Mouse (Mus musculus) forebrain, embryonic 16.5 days (tissue): ENCODE measurements around the gene Sox3. TPM values are rescaled to one million over a fixed set of nuclear protein-coding genes. Genes with fewer than 3 reads are reported as not detected.

Experiments
- ATAC-seq: fragments of 200-750 bp; cut with Nextera tagmentation; 2 replicates; pipeline ENCODE4 v1.8.0; 2017; ENCODE audit warnings: mild to moderate bottlenecking, moderate library complexity
- H3K27ac ChIP-seq: fragments of 300-500 bp; sonication (generic); 2 replicates; pipeline ENCODE4 v1.5.1; 2014; ENCODE audit warnings: low read length, control low read depth
- H3K27me3 ChIP-seq: fragments of 300-500 bp; sonication (generic); replicated peaks from 2 replicates; pipeline ENCODE4 v1.6.1; 2014; ENCODE audit warnings: low read length; ENCODE audit not compliant: control insufficient read depth, insufficient read depth
- H3K36me3 ChIP-seq: fragments of 300-500 bp; sonication (generic); 2 replicates; pipeline ENCODE4 v1.6.1; 2014; ENCODE audit not compliant: control insufficient read depth, insufficient read depth
- H3K4me1 ChIP-seq: fragments of 300-500 bp; sonication (generic); replicated peaks from 2 replicates; pipeline ENCODE4 v1.6.1; 2014; ENCODE audit warnings: low read length; ENCODE audit not compliant: control insufficient read depth, insufficient read depth
- H3K4me2 ChIP-seq: fragments of 300-500 bp; sonication (generic); 2 replicates; pipeline ENCODE4 v1.6.1; 2014; ENCODE audit warnings: mild to moderate bottlenecking, low read length, control low read depth
- H3K4me3 ChIP-seq: fragments of 300-500 bp; sonication (generic); replicated peaks from 2 replicates; pipeline ENCODE4 v1.5.1; 2014; ENCODE audit warnings: mild to moderate bottlenecking, low read length, control low read depth
- H3K9ac ChIP-seq: fragments of 300-500 bp; sonication (generic); replicated peaks from 2 replicates; pipeline ENCODE4 v1.6.1; 2014; ENCODE audit warnings: low read depth, low read length, control low read depth
- H3K9me3 ChIP-seq: fragments of 300-500 bp; sonication (generic); 2 replicates; pipeline ENCODE4 v1.6.1; 2016; ENCODE audit warnings: low read length; ENCODE audit not compliant: control insufficient read depth
- WGBS: fragments of 180-500 bp; shearing (Covaris S2); extraction: QIAGEN DNeasy Blood & Tissue Kit; methylation state at CpG from one replicate; pipeline ENCODE4 v1.1.7; 2014; 5-methylcytosine and 5-hydroxymethylcytosine counted together
- polyA plus RNA-seq: library from polyadenylated mRNA; unstranded; fragments of >200 nt; fragmentation: Nextera tagmentation; extraction: Ambion mirVana; gene quantifications from 2 replicates; pipeline ENCODE4 v1.2.1, GENCODE M21; 2015

Sox3 gene
- 1.9 and 2.4 TPM in 2 replicates for polyA plus RNA-seq

DNA sequence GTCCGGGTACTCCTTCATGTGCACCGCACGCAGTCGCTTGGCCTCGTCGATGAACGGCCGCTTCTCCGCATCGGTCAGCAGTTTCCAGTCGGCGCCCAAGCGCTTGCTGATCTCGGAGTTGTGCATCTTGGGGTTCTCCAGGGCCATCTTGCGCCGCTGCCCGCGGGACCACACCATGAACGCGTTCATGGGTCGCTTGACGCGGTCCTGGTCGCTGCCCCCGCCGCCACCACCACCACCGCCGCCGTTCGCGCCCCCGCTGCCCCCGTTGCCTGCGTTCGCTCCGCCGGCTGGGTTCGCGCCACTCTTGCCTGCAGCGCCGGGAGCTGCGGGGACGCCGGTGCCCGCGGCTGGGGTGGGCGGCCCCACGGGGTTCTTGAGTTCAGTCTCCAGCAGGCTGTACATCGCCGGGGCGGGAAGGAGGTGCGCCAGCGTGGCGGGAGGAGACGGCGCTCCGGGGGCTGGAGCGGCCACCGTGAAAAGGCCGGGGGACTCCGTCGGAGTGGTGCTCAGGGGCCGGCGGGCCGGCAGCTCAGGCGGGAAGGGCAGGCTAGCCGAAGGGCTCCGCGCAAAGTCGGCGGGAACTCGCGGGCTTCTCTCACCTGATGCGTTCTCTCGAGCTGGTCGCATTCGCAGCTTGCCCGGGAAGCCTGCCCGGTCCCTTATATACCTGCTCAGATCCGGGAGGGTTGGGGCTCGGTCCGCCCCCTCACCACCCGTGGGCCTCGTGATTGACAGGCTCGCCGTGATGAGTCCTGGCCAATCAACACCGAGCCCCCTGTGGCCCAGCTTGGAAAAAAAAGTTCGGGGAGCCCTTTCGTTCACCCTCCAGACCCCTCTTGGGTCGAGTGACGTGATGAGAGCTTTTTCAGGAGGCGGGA lies at the start of gene Sox3:
Gene Sox3, minus strand, starts transcription at position 630 of the 881 bp plus-strand sequence.
- Histone ChIP-seq H3K27me3 (no peaks in the 10 kb centered on the region; the same call in 1 of the 2 replicates), H3K9me3 (no peaks in the 10 kb centered on the region), H3K4me2 (peak within 1 kb of the TSS; percentile 69), H3K4me3 (peak within 1 kb of the TSS; percentile 59), H3K9ac (peak within 1 kb of the TSS; percentile 61), H3K4me1 (peaks cover 21% of the 10 kb centered on the region), H3K36me3 (no peaks in the 10 kb centered on the region), H3K27ac (peak within 1 kb of the TSS; percentile 58)
- 20% methylated on average over 76 of the region's 92 CpGs for WGBS
- ATAC-seq, result peak; percentile 67

- WGBS, result 47% methylated on average over 3 of the region's 3 CpGs
- no peaks in the 10 kb centered on the region for H3K27me3 ChIP-seq
- H3K4me1 ChIP-seq, result no peaks in the 10 kb centered on the region
- H3K36me3 ChIP-seq, result no peaks in the 10 kb centered on the region
- no peak for ATAC-seq
- no peak overlapping the region for H3K4me3 ChIP-seq
- H3K9me3 ChIP-seq, result no peaks in the 10 kb centered on the region
- no peak overlapping the region for H3K9ac ChIP-seq
- H3K4me2 ChIP-seq, result no peak overlapping the region
- no peak overlapping the region for H3K27ac ChIP-seq
Observed at GRCm38 (mm10) chrX:60940225-60940624, 47.0 kb upstream of the Sox3 start.

DNA sequence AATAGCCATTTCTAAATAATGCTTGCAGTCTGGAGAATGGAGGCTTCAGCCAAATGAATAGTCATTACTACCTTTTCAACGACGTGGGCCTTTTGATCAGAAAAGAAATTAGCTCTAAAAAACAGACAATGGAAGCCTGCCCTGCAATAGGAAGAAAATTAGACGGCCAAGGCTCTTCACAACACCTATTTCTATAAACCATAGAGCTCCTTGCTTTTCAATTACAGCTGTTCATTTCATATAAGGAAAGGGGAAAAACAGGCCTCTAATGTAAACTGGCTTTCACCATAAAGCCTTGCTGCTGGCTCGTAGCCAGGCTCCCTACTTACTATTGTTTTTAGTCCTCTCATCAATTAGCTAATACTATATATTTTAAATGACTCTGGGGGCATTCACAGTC lies 6.3 kb upstream of the Sox3 start:
- no peaks in the 10 kb centered on the region for H3K36me3 ChIP-seq
- no peak overlapping the region for H3K9ac ChIP-seq
- no peak overlapping the region for H3K4me3 ChIP-seq
- no peaks in the 10 kb centered on the region for H3K9me3 ChIP-seq
- H3K4me1 ChIP-seq, result peaks cover 8% of the 10 kb centered on the region; the same call in 1 of the 2 replicates
- no peak overlapping the region for H3K27ac ChIP-seq
- H3K4me2 ChIP-seq, result no peak overlapping the region
- ATAC-seq, result no peak
- WGBS, result 25% methylated on average over 4 of the region's 4 CpGs
- no peaks in the 10 kb centered on the region; the same call in 1 of the 2 replicates for H3K27me3 ChIP-seq

DNA sequence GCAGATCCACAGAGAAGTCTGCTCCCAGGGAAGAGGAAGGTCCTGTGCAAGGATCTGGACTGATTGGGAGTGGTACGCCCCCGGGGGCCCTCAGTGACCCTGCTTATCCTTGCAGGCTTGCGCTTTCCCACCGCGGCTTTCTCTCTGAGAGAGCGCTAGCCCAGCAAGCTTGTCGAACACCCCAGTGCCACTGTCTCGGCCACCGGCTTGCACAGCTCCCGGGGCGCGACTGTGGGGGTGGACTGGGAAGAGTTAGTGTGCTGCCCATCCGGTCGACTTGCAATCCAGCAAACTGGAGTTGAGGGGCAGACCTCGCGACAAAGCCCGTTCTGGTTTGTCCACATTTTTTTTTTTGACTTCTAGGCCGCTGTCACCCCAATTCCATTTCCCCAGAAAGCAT lies 5.4 kb upstream of the Sox3 start:
- no peak overlapping the region for H3K27ac ChIP-seq
- peak overlapping the region; percentile 32 for H3K4me2 ChIP-seq
- no peaks in the 10 kb centered on the region for H3K9me3 ChIP-seq
- H3K4me3 ChIP-seq, result peak overlapping the region; percentile 9; the same call in 1 of the 2 replicates
- 23% methylated on average over 18 of the region's 18 CpGs for WGBS
- 0 out of 2 replicates have a peak overlapping the region, but pooled peaks have one; percentile 22 for H3K9ac ChIP-seq
- no peaks in the 10 kb centered on the region; the same call in 1 of the 2 replicates for H3K27me3 ChIP-seq
- no peak for ATAC-seq
- H3K36me3 ChIP-seq, result no peaks in the 10 kb centered on the region
- H3K4me1 ChIP-seq, result peaks cover 15% of the 10 kb centered on the region

DNA sequence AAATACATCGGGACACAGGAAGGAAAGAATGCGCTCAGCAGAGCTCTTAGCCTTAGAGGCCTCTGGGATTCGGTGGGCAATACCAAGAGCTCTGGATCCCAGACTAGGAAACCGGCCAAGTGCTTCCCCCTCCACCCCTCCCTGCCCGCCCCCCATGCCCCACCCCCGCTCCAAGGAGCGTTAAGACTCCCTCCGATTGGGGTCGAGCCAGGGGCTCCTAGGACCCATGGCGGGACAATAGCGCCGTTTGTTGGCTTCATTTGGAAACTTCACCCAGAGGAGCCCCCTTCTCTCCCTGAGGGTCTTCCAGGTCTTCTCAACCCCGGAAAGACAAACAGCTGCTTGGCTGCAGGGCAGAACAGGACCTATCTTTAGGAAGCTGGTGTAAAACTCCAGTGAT lies 3.1 kb upstream of the Sox3 start:
- WGBS, result 21% methylated on average over 12 of the region's 13 CpGs
- Histone ChIP-seq H3K36me3 (no peaks in the 10 kb centered on the region), H3K4me3 (no peak overlapping the region), H3K9ac (no peak overlapping the region), H3K27ac (no peak overlapping the region), H3K9me3 (no peaks in the 10 kb centered on the region), H3K4me2 (no peak overlapping the region; the same call in 1 of the 2 replicates), H3K4me1 (peaks cover 24% of the 10 kb centered on the region), H3K27me3 (no peaks in the 10 kb centered on the region; the same call in 1 of the 2 replicates)
- 0 out of 2 replicates have a peak, but pooled peaks have one; percentile 11 for ATAC-seq

- H3K4me1 ChIP-seq, result peaks cover 25% of the 10 kb centered on the region
- no peaks in the 10 kb centered on the region; the same call in 1 of the 2 replicates for H3K27me3 ChIP-seq
- H3K9ac ChIP-seq, result no peak overlapping the region
- peak overlapping the region; percentile 34 for H3K4me2 ChIP-seq
- no peak overlapping the region for H3K27ac ChIP-seq
- ATAC-seq, result no peak
- H3K36me3 ChIP-seq, result no peaks in the 10 kb centered on the region
- no peaks in the 10 kb centered on the region for H3K9me3 ChIP-seq
- 17% methylated on average over 11 of the region's 11 CpGs for WGBS
- peak overlapping the region; percentile 59; the same call in 1 of the 2 replicates for H3K4me3 ChIP-seq
Observed at GRCm38 (mm10) chrX:60895416-60895815, 2.2 kb upstream of the Sox3 start.

DNA sequence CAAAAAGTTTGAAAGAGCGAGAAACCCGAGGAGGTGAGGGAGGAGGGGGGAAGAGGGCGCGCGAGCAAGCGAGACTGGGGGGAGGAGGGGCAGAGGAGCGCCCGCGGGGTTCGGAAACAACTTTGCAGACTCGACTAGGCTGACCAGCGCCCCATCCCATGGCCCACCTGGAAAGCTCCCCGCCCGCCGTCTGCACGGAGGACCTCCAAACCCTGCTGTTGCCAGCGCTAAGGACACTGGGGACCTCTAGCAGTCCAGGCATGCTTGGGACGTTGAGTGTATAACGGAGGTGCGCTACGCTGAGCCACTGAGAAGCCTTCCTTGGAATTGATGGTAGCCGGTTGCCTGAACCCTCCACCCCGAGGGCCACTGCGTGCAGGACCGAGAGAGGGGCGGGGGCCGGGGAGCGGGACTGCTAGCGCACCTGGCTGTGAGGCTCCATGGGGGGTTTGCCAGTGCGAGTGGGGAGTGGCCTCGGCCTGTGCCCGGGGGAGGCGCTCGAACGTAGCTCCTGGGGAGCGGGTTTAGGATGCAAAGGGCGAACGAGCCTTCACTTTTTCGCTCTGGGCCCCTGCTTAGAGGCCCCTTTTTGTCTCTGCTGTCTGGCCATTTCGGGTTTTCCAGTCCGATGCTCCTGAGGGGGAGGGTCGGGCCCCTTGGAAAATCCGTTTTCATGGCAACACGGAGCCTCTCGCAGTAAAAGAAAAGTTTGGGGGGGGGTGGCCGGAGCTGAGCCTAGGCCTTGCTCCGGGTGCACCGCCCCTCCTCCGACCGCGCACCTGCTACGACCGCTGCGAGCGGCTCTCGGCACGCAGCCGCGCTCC lies 702 bp upstream of the Sox3 start:
- peak; percentile 32; the same call in 1 of the 2 replicates for ATAC-seq
- H3K4me3 ChIP-seq, result peak overlapping the region; percentile 59
- peaks cover 25% of the 10 kb centered on the region for H3K4me1 ChIP-seq
- peak overlapping the region; percentile 69 for H3K4me2 ChIP-seq
- no peaks in the 10 kb centered on the region for H3K36me3 ChIP-seq
- 25% methylated on average over 42 of the region's 59 CpGs for WGBS
- no peaks in the 10 kb centered on the region; the same call in 1 of the 2 replicates for H3K27me3 ChIP-seq
- peak overlapping the region; percentile 58 for H3K27ac ChIP-seq
- H3K9ac ChIP-seq, result peak overlapping the region; percentile 42; the same call in 1 of the 2 replicates
- H3K9me3 ChIP-seq, result no peaks in the 10 kb centered on the region

GRCm38 (mm10) chrX:60892098-60892800 lies 981 bp downstream of the Sox3 start:
- H3K27me3 ChIP-seq, result no peaks in the 10 kb centered on the region; the same call in 1 of the 2 replicates
- H3K9ac ChIP-seq, result peak overlapping the region; percentile 61
- no peak overlapping the region for H3K27ac ChIP-seq
- H3K4me2 ChIP-seq, result peak overlapping the region; percentile 69
- ATAC-seq, result peak; percentile 63
- H3K36me3 ChIP-seq, result no peaks in the 10 kb centered on the region
- peaks cover 21% of the 10 kb centered on the region for H3K4me1 ChIP-seq
- WGBS, result 38% methylated on average over 40 of the region's 102 CpGs
- no peaks in the 10 kb centered on the region for H3K9me3 ChIP-seq
- H3K4me3 ChIP-seq, result peak overlapping the region; percentile 59
